Mouse (Mus musculus): ENCODE results near the gene Cd72. TPM values are rescaled to one million over a fixed set of nuclear protein-coding genes. Genes with fewer than 3 reads are reported as not detected.

Cd72 gene
- polyA plus RNA-seq, 1 experiment, result 12.6 TPM

DNA sequence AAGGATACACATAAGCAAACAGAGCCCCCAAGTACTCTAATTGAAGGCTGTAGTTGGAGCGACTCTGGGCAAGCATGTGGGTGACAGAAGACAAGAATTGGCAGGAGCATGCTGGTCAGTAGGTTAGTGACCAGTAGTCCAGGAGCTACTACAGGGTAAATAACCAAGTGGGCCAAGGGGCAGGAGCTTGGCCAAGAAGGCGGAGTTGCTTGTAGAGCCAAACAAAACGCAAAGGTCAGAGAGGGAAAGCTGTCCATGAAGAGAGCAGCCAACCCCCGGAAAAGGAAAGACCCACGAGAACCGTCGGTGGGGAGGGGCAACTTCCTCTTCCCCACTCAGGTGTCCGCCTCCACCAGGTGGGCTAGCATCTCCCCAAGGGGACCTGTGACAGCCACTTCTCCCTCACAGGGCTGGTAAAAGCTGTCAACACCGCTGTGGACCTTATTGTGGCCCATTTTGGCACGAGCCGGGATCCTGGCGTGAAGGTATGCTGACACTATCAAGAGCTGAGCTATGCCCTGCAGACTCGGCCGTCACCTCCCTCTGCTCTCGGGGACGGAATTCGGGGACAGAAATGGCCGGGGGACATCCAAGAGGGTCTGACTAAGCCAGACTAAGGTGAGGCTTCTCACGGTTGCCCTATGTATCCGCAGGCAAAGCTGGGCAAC, 31.0 kb downstream of the Cd72 start:
- WGBS, result 68% methylated on average over 20 of the region's 20 CpGs
- no peaks in the 10 kb centered on the region for H3K27me3 ChIP-seq (replicated peaks; ENCODE audit: control insufficient read depth, insufficient read depth, low read length)
- H3K27ac ChIP-seq (ENCODE audit: insufficient read depth, low read depth, low read length), result no peak overlapping the region
- peaks cover 8% of the 10 kb centered on the region for H3K4me1 ChIP-seq (ENCODE audit: control insufficient read depth, insufficient read depth, low read length)
- TF ChIP-seq POLR2A (IDR thresholded peaks at IDR 0.05; ENCODE audit: low read depth, low read length) (no peak), CTCF (conservative IDR thresholded peaks at IDR 0.05; ENCODE audit: insufficient read depth, insufficient read length, low read depth, low read length) (no peak)
- DNase-seq, result peak; percentile 92
- H3K4me3 ChIP-seq (ENCODE audit: insufficient read depth, low read depth, low read length), result no peak overlapping the region
- peaks cover 8% of the 10 kb centered on the region for H3K36me3 ChIP-seq (ENCODE audit: control insufficient read depth, insufficient read depth, low read length)

DNA sequence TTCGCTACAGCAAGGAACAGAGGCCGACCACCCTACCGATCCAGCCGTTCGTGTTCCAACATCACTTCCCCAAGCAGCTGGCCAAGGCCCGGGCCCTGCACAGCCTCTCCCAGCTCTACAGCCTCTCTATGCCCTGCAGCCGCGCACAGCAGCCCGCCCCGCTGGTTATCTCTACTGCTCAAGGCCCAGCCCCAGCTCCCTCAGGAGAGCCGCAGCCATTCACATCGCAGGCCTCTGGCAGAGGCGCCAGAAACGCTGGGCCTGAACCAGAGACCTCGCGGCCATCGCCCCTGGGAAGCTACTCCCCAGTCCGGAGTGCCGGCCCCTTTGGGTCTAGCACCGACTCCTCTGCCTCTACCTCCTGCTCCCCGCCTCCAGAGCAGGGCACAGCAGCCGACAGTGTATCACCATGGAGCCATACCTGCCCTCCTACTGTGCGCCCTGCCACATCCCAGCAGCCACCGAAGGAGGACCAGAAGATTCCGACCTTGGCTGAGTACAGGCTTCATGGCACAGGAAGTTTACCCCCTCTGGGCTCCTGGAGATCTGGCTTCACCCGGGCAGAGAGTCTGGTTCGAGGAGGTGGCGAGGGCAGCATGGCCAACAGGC, 32.7 kb downstream of the Cd72 start:
- WGBS, result 90% methylated on average over 28 of the region's 28 CpGs
- H3K36me3 ChIP-seq (ENCODE audit: control insufficient read depth, insufficient read depth, low read length), result peaks cover 8% of the 10 kb centered on the region
- H3K27me3 ChIP-seq (replicated peaks; ENCODE audit: control insufficient read depth, insufficient read depth, low read length), result no peaks in the 10 kb centered on the region
- no peak for TF ChIP-seq CTCF (conservative IDR thresholded peaks at IDR 0.05; ENCODE audit: insufficient read depth, insufficient read length, low read depth, low read length)
- TF ChIP-seq POLR2A (IDR thresholded peaks at IDR 0.05; ENCODE audit: low read depth, low read length), result no peak
- DNase-seq, result no peak
- H3K4me1 ChIP-seq (ENCODE audit: control insufficient read depth, insufficient read depth, low read length), result peaks cover 14% of the 10 kb centered on the region
- no peak overlapping the region for H3K4me3 ChIP-seq (ENCODE audit: insufficient read depth, low read depth, low read length)
- no peak overlapping the region for H3K27ac ChIP-seq (ENCODE audit: insufficient read depth, low read depth, low read length)

DNA sequence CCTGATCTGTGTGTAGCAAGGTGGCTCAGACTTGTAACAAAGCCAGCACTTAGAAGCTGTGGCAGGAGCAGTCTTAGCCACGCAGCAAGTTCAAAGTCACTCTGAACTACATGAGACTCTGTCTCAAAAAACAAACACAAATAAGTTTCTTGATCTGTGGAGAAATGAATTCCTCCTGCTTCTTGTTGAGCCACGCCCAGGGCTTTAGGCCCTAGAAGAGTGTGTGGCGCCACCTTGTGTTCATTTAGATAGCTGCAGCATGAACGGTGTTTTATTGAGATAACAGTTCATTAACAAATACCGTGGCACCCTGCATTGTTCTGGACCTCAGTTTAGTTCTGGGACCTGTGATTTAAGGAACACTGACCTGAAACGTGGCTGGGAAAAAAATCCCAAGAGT, 34.1 kb downstream of the Cd72 start:
- TF ChIP-seq CTCF (conservative IDR thresholded peaks at IDR 0.05; ENCODE audit: insufficient read depth, insufficient read length, low read depth, low read length) (peak; percentile 90), POLR2A (IDR thresholded peaks at IDR 0.05; ENCODE audit: low read depth, low read length) (no peak)
- H3K36me3 ChIP-seq (ENCODE audit: control insufficient read depth, insufficient read depth, low read length), result peaks cover 5% of the 10 kb centered on the region; the same call in 1 of the 2 replicates
- no peaks in the 10 kb centered on the region for H3K27me3 ChIP-seq (replicated peaks; ENCODE audit: control insufficient read depth, insufficient read depth, low read length)
- H3K27ac ChIP-seq (ENCODE audit: insufficient read depth, low read depth, low read length), result peak overlapping the region; percentile 80
- DNase-seq, result peak; percentile 91
- H3K4me3 ChIP-seq (ENCODE audit: insufficient read depth, low read depth, low read length), result no peak overlapping the region
- H3K4me1 ChIP-seq (ENCODE audit: control insufficient read depth, insufficient read depth, low read length), result peaks cover 14% of the 10 kb centered on the region
- WGBS, result under 1% methylated on average over 6 of the region's 6 CpGs

DNA sequence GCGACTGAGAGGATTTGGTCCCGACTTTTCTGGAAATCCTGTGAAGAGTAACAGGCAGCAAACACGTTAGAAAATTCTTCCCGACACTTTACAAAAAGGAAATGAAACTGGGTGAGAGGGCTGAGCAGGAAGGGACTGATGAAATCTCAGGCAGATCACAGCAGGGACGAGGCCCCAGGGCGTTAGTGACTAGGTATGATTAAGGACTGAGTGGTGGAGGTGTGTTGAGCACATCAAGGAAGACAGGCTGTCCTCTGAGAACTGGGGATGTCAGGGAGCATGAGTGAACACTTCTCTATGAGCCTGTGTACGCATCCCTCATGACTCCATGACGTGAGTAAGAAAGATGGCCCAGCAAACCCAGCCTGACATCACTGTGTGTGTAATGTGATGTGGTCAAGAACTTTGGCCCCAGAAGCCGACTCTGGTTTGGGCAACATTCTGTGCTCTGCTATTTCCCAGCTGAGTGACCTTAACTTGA, 34.6 kb downstream of the Cd72 start:
- peaks cover 14% of the 10 kb centered on the region for H3K4me1 ChIP-seq (ENCODE audit: control insufficient read depth, insufficient read depth, low read length)
- DNase-seq, result no peak
- TF ChIP-seq POLR2A (IDR thresholded peaks at IDR 0.05; ENCODE audit: low read depth, low read length) (no peak), CTCF (conservative IDR thresholded peaks at IDR 0.05; ENCODE audit: insufficient read depth, insufficient read length, low read depth, low read length) (no peak)
- H3K27ac ChIP-seq (ENCODE audit: insufficient read depth, low read depth, low read length), result peak overlapping the region; percentile 80
- H3K4me3 ChIP-seq (ENCODE audit: insufficient read depth, low read depth, low read length), result no peak overlapping the region
- peaks cover 3% of the 10 kb centered on the region; the same call in 1 of the 2 replicates for H3K36me3 ChIP-seq (ENCODE audit: control insufficient read depth, insufficient read depth, low read length)
- WGBS, result 43% methylated on average over 9 of the region's 9 CpGs
- no peaks in the 10 kb centered on the region for H3K27me3 ChIP-seq (replicated peaks; ENCODE audit: control insufficient read depth, insufficient read depth, low read length)

DNA sequence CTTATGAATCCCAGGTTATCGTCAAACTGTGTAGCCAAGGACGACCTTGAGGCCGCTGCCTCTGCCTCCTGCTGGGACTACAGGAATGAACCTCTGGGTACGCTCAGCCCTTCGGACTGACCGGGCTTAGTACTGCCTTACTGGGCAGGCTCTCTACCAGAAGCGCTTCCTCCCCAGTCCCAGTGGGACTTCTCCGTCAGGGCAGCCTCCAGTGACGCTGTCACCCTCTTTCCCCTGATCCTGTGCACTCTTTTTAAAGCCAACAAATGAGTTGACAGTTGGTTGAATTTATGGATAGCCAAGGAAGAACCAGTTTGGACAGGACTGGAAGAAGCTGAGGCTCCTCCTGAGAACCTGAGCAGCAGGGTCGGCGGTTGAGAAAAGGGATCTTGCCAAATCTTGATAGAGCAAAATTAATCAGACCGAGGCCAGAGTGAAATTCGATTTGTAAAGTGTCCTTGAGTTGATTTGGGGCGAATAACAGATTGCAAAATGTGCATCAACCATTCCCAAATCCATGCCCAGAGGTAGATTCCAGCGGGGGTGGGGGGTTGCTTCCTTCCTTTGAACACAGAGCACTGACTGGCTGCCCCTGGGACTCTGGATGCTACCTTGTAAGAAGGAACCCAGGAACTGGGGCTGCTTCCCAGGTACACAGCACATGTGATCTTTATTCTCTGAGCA, 35.3 kb downstream of the Cd72 start:
- peaks cover 14% of the 10 kb centered on the region for H3K4me1 ChIP-seq (ENCODE audit: control insufficient read depth, insufficient read depth, low read length)
- H3K4me3 ChIP-seq (ENCODE audit: insufficient read depth, low read depth, low read length), result no peak overlapping the region
- H3K27me3 ChIP-seq (replicated peaks; ENCODE audit: control insufficient read depth, insufficient read depth, low read length), result no peaks in the 10 kb centered on the region
- TF ChIP-seq POLR2A (IDR thresholded peaks at IDR 0.05; ENCODE audit: low read depth, low read length), result no peak
- TF ChIP-seq CTCF (conservative IDR thresholded peaks at IDR 0.05; ENCODE audit: insufficient read depth, insufficient read length, low read depth, low read length), result 0 out of 2 replicates have a peak, but pooled peaks have one; percentile 21
- DNase-seq, result peak; percentile 82
- H3K27ac ChIP-seq (ENCODE audit: insufficient read depth, low read depth, low read length), result peak overlapping the region; percentile 80
- WGBS, result 20% methylated on average over 15 of the region's 15 CpGs
- H3K36me3 ChIP-seq (ENCODE audit: control insufficient read depth, insufficient read depth, low read length), result no peaks in the 10 kb centered on the region; the same call in 1 of the 2 replicates

DNA sequence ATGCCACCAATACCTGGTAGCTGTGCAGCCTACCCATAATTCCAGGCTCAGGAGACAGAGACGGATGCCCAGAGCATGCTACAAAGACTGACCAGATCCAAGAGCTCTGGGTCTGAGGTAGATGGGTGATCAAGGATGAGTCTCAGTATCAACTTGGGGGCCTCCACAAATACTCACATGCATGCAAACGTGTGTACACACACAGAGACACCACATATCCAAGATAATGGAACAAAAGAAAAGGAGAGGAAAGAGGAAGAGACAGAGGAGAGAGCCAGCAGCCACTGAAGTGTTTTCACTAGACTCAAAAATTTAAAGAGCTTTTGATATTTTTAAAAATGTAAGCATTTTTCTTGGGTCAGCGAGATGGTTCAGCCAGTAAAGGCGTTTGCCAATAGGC, 36.0 kb downstream of the Cd72 start:
- Histone ChIP-seq H3K4me1 (ENCODE audit: control insufficient read depth, insufficient read depth, low read length) (peaks cover 14% of the 10 kb centered on the region), H3K4me3 (ENCODE audit: insufficient read depth, low read depth, low read length) (no peak overlapping the region), H3K36me3 (ENCODE audit: control insufficient read depth, insufficient read depth, low read length) (no peaks in the 10 kb centered on the region; the same call in 1 of the 2 replicates), H3K27me3 (replicated peaks; ENCODE audit: control insufficient read depth, insufficient read depth, low read length) (no peaks in the 10 kb centered on the region), H3K27ac (ENCODE audit: insufficient read depth, low read depth, low read length) (peak overlapping the region; percentile 80; the same call in 1 of the 2 replicates)
- DNase-seq, result no peak
- TF ChIP-seq CTCF (conservative IDR thresholded peaks at IDR 0.05; ENCODE audit: insufficient read depth, insufficient read length, low read depth, low read length), result no peak
- TF ChIP-seq POLR2A (IDR thresholded peaks at IDR 0.05; ENCODE audit: low read depth, low read length), result no peak
- 43% methylated on average over 4 of the region's 4 CpGs for WGBS
